Mouse (Mus musculus): ENCODE measurements around the gene Foxf2.

- TF ChIP-seq CTCF (IDR thresholded peaks at IDR 0.05; ENCODE audit: insufficient read depth, low read length): no peak
- no peak for TF ChIP-seq POLR2A (IDR thresholded peaks at IDR 0.05; ENCODE audit: borderline replicate concordance, extremely low read depth, low read depth, low read length)
Measured at GRCm38 (mm10) chr13:31577576-31577975, 48.0 kb upstream of the Foxf2 start.

All from lung, adult 2 months (tissue).